Mouse (Mus musculus): Measurements from ENCODE around the gene Txndc2.

DNA sequence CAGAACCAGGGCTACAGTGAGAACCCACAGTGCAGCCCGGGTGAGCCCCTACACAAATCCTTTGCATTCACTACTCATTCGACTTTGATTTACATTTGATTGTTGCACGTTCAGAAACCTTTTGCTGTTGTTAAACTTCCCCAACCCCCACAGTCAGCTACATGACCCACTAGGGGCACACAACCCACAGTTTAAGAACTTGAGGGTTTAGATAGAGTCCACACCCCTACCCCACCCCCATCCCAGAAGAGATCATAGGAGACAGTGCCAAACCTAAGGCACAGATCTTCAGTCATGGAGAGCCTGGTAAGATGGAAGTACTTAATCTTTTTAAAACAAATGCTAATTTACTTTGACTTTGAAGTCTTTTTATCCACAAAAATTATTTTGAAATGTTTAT is 26.3 kb downstream of the Txndc2 start:
- TF ChIP-seq CTCF (IDR thresholded peaks at IDR 0.05; ENCODE audit: low read depth), result no peak
- no peak for TF ChIP-seq EP300 (IDR thresholded peaks at IDR 0.05; ENCODE audit: low read depth)

Measured in heart, postnatal 0 days (tissue).